Mouse (Mus musculus) right cerebral cortex, adult 2 months (tissue): ENCODE data around the gene Rftn1.

ENCODE experiments used
- DNase-seq, 2 experiments: peaks; one replicate each; pipeline ENCODE4 v3.0.0; 2021 to 2022; ENCODE audit warnings: low spot score in 2 of 2

Gene Rftn1

DNA sequence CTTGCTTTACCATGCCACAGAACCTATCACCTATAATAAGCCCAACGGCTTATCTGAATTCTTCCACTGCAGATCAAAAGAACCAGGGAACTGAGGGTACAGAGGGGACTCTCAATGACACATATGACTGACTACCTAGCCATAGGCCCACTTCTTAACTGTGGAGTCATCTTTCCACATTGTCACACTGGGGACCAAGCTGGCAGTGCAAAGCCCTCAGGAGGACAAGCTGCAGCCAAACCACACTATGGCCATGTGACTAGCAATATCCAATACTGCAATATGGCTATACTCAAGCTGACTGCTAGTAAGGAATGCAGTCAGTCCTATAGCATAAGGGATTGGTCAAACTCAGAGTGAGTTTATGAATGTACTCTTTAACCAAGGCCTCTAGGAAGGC is 164.8 kb downstream of the Rftn1 start:
- DNase-seq, result no peak

DNA sequence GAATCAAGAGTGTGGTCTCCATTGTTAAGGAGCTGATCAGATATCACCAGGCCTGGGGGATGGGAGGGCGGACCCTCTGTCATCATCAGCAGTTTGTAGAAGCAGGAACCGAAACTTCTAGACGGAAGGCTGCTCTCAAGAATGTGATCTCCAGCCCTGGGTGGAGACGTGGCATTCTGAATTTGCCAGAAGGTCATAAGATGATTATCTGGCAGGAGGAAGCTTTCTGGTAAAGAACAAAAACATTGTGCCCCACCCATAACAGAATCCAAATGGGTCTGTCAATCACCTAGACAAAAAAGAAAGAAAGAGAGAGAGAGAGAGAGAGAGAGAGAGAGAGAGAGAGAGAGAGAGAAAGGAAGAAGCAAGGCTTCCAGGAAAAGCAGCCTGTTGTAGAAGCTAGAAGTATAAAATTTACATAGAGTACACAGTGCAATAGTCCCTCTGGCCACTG is 165.3 kb downstream of the Rftn1 start:
- DNase-seq, result no peak

DNA sequence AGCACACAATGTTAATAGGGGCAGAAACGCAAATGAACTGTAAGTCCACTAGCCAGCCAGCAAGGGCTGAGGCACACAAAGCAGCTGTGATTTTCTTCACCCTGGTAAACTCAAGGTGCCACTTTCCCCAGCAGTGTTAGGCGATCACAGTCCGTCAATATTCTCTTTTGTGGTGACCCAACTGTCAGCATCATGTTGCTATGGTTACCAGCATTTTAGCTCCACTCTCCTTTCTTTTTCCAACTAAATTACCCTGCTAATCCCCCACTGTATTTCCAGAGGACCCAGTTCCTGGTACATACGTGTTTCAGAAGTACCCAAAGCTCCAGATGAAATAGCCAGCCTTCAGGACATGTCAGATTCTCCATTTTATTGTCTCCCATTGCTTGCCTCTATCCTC is 169.1 kb downstream of the Rftn1 start:
- no peak for DNase-seq

DNA sequence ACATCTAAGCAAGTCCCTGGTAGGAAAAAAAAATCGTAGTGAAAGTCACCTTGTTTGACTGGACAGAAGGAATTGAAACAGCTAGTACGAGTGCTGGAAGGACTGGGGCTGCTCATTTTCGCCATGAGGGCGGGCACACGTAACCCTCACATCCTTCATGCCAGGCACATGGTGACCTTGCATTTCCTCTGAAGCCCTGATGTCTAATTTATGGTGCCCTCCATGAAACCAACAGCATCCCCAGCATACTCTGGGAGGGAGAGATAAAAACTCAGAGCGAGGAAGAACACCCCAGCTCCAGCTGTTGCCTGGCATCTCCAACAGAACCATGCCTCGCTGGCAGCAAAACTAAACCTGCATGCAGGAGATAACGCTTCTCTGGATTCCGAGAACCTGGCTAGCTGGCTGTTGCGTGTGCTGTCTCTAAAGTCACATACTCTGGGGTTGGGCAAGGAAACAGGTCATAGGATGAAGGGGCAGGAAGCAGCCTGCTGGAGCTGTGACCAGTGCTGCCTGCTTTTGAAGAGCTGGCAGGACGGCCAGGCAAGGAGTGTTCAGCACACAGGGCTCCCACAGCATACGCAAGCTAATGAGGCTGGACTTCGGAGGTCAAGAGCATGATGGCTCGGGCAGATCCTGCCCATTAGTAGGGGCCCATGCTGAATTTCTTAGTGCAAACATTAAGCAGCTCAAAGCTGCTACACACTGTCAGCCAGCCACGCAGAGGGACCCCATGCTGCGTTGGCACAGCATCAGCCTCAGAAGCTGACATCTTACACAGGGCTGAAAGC is 170.1 kb downstream of the Rftn1 start:
- DNase-seq, result no peak

DNA sequence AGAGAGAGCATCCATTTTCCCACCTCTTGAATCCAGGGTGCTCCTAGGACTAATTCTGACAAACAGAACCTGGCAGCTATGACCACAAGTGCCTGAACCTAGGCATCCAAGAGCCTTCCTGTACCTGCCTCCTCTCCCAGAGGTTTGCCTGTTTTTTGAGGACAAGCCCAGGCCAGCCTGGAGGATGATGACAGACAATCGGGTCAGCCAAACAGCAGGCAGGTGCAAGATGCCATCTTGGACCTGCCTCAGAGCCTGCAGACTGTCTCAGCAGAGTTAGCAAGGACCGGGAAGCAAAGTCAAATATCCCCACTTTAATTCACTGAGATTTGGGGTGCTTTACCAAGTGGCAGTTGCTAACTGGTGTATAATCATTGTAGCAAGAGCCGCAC is 170.7 kb downstream of the Rftn1 start:
- DNase-seq, result no peak

DNA sequence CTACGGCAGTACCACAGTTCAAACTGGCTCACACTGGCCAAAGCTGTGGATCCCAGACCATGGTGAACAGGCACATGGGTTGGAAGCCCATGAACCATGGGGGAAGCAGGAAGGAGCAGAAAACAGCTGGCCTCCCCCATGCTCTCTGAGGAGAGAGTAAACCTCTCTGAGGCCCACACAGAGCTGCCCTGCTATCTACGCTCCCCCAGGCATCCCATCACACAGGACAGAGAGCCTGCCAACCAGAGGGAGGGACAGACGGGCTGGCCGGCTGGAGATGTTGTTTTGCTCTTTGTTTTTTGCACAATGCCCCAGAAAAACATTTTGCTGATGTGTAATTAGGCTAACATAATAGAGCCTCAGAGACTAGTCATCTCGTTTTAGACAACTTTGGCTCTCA is 171.4 kb downstream of the Rftn1 start:
- DNase-seq, result no peak

DNA sequence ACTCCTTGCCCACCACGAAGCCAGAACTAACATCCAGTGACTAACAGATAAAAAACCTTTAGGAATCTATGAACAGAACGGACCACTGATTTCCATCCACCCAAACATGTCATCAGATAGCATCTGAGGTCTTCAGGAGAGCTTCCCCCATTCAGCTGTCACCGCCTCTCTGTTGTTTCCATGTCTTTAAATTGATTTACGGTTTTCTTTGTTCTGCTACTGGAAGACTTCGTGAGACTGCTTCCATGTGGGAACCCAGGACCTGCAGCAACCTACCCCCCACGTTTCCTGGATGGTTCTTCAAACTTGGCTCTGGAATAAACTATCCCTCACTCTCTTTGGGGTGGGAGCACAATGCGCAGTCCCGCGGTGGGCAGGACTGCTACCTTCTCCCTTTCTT is 175.8 kb downstream of the Rftn1 start:
- no peak for DNase-seq

DNA sequence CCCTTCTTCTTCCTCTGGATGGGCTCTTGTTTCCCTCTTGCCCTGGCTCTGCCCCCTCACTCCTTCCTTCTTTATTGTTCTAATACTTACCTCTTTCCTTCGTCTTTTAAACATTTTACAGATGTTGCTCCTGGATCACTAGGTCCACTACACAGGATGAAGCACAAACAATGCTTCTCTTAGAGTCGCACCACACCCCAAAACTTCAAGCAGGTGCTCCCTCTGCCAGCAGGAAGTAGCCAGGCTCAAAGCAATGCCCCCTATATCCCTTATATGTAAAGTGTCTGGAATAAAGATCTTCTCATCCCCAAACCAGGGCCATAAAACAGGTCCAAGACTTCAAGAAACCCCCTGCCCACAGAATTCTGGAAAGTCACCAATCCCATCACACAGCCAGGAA is 176.6 kb downstream of the Rftn1 start:
- no peak for DNase-seq

DNA sequence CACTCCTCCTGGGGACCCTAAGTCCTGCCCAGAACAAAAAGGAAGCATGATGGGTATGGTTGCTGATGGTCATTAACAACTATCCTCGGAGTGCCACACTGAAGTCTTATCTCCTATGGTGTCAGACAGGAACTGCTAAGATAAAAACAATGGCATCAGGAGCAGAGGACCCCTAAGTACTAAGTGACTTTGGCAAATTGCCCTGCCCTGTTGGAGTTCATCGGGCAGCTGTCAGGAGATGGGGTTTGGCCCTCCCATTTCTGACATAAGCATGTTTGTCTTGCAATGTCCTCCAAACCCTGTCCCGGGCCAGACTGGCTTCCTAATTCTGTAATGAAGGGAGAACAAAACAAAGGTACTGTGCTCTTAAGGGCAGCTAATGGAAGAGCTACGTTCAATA is 180.4 kb downstream of the Rftn1 start:
- DNase-seq, result no peak

DNA sequence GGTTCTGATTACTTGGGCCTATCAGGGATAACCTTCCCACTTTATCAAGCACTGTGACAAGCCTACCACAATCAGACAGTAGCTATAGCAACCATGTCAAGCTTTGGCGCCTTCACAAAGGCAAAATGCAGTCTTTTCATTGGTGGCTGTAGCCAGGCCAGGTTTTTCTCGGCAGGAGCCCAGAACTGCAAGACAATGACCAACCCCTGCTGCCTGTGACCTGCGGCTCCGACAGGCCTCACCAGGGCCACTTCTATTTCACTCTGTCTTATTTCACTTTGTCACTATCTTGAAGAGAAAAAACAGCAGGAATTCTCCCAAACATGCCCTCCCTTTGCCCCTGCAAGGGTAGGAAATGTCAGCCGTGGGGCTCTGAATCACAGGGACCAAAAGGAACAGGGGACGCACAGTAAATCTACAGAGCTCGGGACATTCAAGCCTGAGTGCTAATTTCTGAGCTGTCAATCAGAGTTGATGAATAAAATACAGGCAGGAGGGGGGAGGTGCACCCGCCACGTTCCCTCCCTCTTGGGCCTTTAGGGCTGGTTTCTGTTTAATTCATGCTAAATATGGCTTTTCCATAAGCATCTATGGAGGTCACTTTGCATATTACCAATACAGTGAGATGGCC is 183.6 kb downstream of the Rftn1 start:
- no peak for DNase-seq

DNA sequence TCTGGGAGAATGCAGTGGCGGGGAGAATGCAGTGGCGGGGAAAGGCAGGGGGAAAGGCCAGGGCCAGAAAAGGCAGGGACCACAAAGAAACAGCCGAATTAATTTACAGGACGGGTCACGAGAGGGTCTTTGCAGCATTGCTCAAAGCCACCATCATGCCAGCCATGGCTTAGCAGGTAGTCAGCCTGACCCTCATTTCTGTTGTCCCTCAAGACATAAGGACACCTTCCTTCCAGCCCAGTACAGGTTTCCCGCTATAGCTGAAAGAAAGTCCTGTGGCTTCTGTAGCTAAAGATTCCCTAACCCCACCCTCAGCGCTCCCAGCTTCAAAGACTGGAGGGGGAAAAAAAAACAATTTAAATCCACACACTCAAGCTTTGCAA is 184.1 kb downstream of the Rftn1 start:
- no peak for DNase-seq

DNA sequence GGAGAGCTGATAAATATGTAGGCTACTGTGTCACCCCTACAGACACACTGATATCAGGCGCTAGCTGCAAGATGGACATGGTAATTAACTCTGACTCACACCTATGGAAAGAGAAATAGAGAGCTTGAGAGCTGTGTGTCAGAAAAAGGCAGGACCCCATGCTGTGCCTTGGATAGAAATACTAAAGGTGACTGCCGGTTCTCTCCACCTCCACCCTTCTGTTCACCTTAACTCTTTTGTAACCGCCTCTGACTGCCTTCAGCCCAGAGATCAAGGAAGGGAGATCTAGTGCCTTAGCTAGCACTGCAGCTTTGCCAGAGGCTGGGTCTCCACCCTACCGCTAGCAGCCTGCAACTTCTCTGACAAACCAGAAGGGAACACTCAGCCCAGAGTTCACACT is 187.3 kb downstream of the Rftn1 start:
- no peak for DNase-seq

DNA sequence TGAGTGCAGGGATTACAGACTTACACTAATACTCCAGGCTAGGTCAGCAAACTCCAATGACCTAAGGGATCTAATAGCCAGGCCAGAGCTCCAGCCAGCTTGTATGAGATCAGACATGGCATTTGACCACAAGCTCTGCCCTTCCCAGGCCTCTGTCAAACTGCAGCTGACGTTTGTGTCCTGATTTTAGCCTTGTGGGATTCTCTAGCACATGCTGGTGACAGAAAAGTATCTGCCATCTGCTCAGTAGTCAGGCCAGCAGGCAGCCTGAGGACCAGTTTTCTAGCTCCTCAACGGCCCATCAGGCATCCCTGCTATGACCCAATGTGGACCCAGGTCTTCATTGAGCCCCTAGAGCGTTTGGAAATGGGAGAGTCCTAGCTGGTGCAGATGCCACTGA is 188.3 kb downstream of the Rftn1 start:
- DNase-seq, result no peak

DNA sequence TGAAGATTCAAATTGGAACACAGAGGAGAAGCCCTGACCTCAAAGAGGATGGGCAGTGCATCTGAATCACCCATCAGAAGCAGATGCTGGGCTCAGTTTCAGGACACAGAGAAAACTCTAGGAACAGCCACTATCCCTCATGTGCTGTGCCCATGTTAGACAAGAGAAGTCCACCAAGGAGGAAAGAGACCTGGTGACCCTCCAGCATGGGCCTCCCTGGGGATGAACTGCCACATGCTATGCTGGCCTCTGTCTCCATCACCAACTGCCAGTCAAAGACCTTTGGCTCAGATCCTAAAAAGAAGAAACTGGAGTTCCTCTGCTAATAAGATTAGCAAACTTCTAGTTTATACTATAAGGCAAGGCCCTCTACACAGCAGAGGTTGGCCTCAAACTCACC is 188.7 kb downstream of the Rftn1 start:
- no peak for DNase-seq

DNA sequence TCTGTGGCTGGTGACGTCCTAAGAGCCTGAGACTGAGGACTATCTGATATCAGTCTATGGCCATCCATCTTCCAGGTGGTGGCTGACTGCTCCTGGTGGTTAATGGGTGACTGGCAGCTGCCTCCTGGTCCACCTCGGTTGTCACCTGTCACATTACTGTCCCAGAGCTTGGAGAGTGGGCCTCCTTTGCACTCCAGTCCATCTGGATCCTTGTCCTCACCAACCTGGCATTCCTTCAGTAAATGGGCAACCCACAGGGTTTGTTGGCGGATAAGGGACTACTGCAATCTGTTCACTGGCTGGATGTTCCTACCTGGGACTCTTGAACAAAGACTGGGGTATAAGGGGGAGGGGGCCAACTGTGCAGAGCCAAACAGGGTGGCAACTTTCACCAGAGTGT is 189.9 kb downstream of the Rftn1 start:
- DNase-seq, result no peak

DNA sequence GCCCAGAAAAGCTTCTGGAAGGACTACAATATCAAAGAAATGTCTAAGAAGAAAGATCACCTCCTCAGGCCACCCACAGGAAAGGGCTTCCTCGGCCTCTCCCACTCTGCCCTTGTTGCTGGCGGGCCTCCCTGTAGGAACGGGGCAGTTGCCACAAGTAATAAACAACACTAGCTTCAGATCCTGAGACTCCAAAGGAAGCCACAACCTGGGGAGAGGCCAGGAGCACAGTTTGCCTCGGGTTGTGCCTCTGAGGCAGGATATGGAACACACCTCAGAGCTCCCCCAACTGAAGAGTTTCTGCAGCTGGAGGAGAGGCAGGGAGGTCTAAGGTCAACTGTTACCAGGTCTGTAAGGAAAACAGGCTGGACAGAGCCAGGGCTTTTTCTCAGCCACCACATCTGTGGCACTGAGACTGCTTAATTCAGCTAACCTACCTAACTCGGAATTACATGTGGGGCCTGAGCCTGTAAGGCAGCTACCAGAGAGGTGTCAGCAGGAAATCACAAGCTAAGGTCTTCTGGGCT is 193.8 kb downstream of the Rftn1 start:
- DNase-seq, result no peak

DNA sequence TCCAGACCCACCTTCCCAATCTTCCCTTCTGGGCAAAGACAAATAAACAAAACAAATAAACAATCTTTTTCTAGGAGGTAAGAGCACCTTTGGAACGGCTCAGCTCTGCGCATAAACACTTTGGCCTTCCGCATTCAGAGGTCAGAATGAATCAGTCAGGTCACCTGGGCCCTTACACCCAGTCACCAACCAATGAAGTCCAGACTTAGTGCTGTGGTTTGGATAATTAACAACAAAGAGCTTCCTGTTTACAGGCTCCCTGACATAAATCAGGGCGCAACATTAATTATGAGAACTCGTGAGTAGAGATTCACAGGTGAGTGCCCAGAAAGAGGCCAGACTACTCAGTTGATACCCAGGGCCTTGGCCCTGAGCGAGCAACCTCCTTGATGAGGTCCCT is 194.4 kb downstream of the Rftn1 start:
- no peak for DNase-seq

DNA sequence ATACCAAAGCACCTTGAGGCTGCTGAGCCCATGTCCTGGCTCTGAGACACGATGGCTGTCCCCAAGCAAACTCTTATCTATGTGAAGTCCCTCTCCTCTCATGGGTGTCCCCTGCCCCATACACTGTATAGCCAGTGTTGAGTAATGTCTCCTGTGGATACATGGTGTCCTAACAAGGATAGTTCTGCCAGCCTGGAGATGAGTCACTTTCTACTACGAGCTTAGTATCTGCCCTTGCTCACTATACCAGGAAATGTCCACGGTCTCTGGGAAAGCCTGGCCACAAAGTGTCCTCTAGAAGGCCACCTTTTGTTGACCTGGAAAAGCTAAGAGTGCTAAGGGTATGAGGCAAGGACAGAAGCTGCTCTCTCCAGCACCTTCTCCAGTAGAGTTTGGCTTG is 195.2 kb downstream of the Rftn1 start:
- no peak for DNase-seq

DNA sequence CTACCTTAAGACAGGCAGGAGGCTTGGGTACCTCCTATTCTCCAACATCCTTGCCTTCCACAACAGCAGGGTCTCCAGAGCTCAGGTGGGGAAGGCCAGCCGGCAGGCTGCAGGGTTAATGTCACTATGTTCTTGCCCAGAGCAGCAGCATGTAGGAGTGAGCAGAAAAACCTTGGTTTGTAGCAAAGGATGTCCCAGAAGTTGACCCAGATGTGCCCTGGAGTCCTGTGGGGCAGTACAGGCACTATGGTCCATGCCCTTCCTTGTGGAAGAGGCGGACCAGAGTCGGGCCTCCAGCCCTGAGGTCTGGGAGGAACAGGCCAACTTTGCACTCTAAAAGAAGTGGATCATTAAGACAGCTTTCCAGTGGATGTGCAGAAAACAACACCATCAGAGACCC is 196.8 kb downstream of the Rftn1 start:
- no peak for DNase-seq

DNA sequence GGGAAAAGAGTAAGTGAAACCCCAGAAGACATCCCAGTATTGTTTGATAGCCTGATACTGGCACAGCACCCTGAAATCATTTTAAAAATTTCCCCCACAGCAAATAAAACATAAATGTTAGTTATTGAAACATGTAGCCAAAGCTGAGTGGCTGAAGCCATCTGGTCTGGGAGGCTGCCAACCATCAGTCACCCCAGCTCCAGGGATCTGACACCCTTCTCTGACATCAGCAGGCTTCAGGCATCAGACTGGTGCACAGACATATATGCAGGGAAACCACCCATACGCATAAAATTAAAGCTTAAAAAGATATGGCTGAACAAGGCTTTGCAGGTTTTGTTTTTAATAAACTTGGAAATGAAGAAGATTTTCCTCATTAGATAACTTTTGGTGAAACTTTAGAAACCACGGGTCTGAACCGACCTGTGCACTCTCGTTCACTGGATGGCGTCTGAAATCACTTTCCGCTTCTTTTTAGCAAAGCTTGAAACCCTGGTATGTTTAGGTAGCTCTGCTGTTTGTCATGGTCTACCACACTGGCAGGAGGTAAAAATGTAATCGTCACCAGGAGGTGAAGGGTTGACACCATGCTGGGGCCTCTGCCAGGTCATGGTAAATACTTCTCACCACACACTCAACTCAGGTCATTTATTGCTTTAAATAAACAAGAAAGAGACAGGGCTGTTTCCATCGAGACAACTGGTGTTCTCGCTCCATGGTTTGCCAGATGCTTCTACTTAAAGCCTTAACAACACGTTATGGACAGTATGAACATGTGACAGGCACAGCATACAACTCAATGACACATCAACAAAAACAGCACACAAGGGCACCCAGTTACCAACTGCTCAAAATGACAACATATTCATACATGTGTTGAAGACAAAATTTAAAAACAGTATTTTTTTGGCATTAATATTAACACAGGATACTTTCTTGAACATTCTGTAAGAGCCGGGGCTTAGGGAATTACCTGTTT is 197.6 kb downstream of the Rftn1 start:
- DNase-seq, result no peak

DNA sequence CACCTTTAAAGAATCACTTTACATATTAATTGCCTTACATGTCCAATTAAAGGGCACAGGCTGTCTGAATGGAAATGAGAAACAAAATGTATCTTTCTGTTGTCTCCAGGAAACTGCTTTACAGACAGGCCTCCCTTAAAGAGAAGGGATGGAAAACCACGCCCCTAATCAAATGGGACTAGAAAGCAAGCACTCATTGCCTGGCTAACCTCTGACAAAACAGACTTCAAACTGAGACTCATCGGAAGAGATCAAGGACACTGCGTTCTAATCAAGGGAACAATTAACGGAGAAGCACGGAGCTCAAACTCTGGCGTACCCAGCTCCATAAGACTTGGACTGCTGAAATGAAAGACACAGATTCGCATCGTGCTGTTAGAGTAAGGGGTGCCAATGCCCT is 200.9 kb downstream of the Rftn1 start:
- no peak for DNase-seq

DNA sequence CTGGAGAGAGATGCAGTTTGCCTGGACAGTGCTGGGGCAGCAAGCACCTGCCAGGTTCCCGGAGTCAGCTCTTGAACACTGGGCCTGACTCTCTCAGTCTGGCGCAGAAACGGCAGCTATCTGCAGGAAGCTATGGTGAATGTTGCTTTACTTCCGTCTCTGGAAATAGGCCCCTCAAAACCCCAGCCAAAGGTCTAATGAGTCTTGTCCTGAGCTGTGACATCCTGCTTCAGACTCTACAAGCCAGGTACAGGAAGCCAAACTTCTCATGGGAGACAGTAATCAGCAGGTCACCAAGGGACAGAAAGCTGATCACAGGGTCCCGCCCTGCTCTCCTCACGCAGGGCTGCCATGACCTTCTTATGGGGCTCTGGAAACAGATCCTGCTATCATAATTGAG is 203.4 kb downstream of the Rftn1 start:
- DNase-seq, result no peak
